Mouse (Mus musculus): ENCODE measurements around the gene Map3k4. TPM values are rescaled to one million over a fixed set of nuclear protein-coding genes. Genes with fewer than 3 reads are reported as not detected.
"Not testable (repeated sequence)": the region's sequence is repeated elsewhere in the genome, so short reads cannot be mapped to it uniquely, and the experiment has no call there.

The Map3k4 gene
- polyA plus RNA-seq, 1 experiment from 2014 or later: 52.4 TPM

GRCm38 (mm10) chr17:12290735-12291134 lies 27.9 kb downstream of the Map3k4 start:
- no peak; the same call in 1 of the 2 replicates for ATAC-seq (ENCODE audit: insufficient number of reproducible peaks, insufficient read depth, low FRiP score, low read depth)
- no peak overlapping the region for H3K4me3 ChIP-seq (ENCODE audit: low read depth, low read length)
- no peaks in the 10 kb centered on the region for H3K36me3 ChIP-seq (ENCODE audit: control insufficient read depth, insufficient read depth, low read length)
- no peaks in the 10 kb centered on the region for H3K27me3 ChIP-seq (ENCODE audit: control insufficient read depth, insufficient read depth, low read length)
- no peaks in the 10 kb centered on the region for H3K9me3 ChIP-seq (ENCODE audit: control insufficient read depth, low read depth, low read length)
- H3K27ac ChIP-seq (ENCODE audit: low read length): no peak overlapping the region
- no peak overlapping the region for H3K4me2 ChIP-seq (replicated peaks; ENCODE audit: low read depth, low read length)
- H3K9ac ChIP-seq (replicated peaks; ENCODE audit: low read depth, low read length): no peak overlapping the region
- peaks cover 7% of the 10 kb centered on the region for H3K4me1 ChIP-seq (ENCODE audit: control insufficient read depth, insufficient read depth, low read length)
- WGBS: 34% methylated on average over 10 of the region's 10 CpGs

- ATAC-seq (ENCODE audit: insufficient number of reproducible peaks, insufficient read depth, low FRiP score, low read depth); H3K27me3 ChIP-seq (ENCODE audit: control insufficient read depth, insufficient read depth, low read length): not testable (repeated sequence)
- 70% methylated on average over 1 of the region's 1 CpGs for WGBS
These were observed 28.8 kb downstream of the Map3k4 start for GRCm38 (mm10) chr17:12289836-12290235.

GRCm38 (mm10) chr17:12288871-12289270 lies 29.7 kb downstream of the Map3k4 start:
- Histone ChIP-seq H3K4me3 (ENCODE audit: low read depth, low read length) (no peak overlapping the region), H3K36me3 (ENCODE audit: control insufficient read depth, insufficient read depth, low read length) (no peaks in the 10 kb centered on the region), H3K9ac (replicated peaks; ENCODE audit: low read depth, low read length) (no peak overlapping the region), H3K27me3 (ENCODE audit: control insufficient read depth, insufficient read depth, low read length) (no peaks in the 10 kb centered on the region), H3K4me1 (ENCODE audit: control insufficient read depth, insufficient read depth, low read length) (no peaks in the 10 kb centered on the region), H3K9me3 (ENCODE audit: control insufficient read depth, low read depth, low read length) (no peaks in the 10 kb centered on the region), H3K4me2 (replicated peaks; ENCODE audit: low read depth, low read length) (no peak overlapping the region), H3K27ac (ENCODE audit: low read length) (no peak overlapping the region)
- ATAC-seq (ENCODE audit: insufficient number of reproducible peaks, insufficient read depth, low FRiP score, low read depth): no peak
- 78% methylated on average over 4 of the region's 4 CpGs for WGBS

More at GRCm38 (mm10) chr17:12289836-12290235, 28.8 kb downstream of the Map3k4 start:
- not testable (repeated sequence) for H3K4me3 ChIP-seq (ENCODE audit: low read depth, low read length); H3K4me1 ChIP-seq (ENCODE audit: control insufficient read depth, insufficient read depth, low read length); H3K27ac ChIP-seq (ENCODE audit: low read length); H3K9me3 ChIP-seq (ENCODE audit: control insufficient read depth, low read depth, low read length); H3K9ac ChIP-seq (replicated peaks; ENCODE audit: low read depth, low read length); H3K36me3 ChIP-seq (ENCODE audit: control insufficient read depth, insufficient read depth, low read length); H3K4me2 ChIP-seq (replicated peaks; ENCODE audit: low read depth, low read length)

- WGBS: 91% methylated on average over 10 of the region's 10 CpGs
- Histone ChIP-seq H3K9me3 (ENCODE audit: control insufficient read depth, low read depth, low read length) (peaks cover 6% of the 10 kb centered on the region; the same call in 1 of the 2 replicates), H3K4me3 (ENCODE audit: low read depth, low read length) (no peak overlapping the region), H3K27me3 (ENCODE audit: control insufficient read depth, insufficient read depth, low read length) (no peaks in the 10 kb centered on the region), H3K4me2 (replicated peaks; ENCODE audit: low read depth, low read length) (no peak overlapping the region), H3K9ac (replicated peaks; ENCODE audit: low read depth, low read length) (no peak overlapping the region), H3K27ac (ENCODE audit: low read length) (no peak overlapping the region), H3K36me3 (ENCODE audit: control insufficient read depth, insufficient read depth, low read length) (peaks cover 19% of the 10 kb centered on the region; the same call in 1 of the 2 replicates), H3K4me1 (ENCODE audit: control insufficient read depth, insufficient read depth, low read length) (peaks cover 3% of the 10 kb centered on the region; the same call in 1 of the 2 replicates)
- no peak for ATAC-seq (ENCODE audit: insufficient number of reproducible peaks, insufficient read depth, low FRiP score, low read depth)
These were observed 38.8 kb downstream of the Map3k4 start for GRCm38 (mm10) chr17:12279810-12280209.

GRCm38 (mm10) chr17:12278073-12278472 lies 40.5 kb downstream of the Map3k4 start:
- no peak overlapping the region for H3K4me2 ChIP-seq (replicated peaks; ENCODE audit: low read depth, low read length)
- H3K4me1 ChIP-seq (ENCODE audit: control insufficient read depth, insufficient read depth, low read length): peaks cover 3% of the 10 kb centered on the region; the same call in 1 of the 2 replicates
- H3K4me3 ChIP-seq (ENCODE audit: low read depth, low read length): no peak overlapping the region
- peaks cover 1% of the 10 kb centered on the region; the same call in 1 of the 2 replicates for H3K9me3 ChIP-seq (ENCODE audit: control insufficient read depth, low read depth, low read length)
- no peaks in the 10 kb centered on the region for H3K27me3 ChIP-seq (ENCODE audit: control insufficient read depth, insufficient read depth, low read length)
- no peak for ATAC-seq (ENCODE audit: insufficient number of reproducible peaks, insufficient read depth, low FRiP score, low read depth)
- H3K9ac ChIP-seq (replicated peaks; ENCODE audit: low read depth, low read length): no peak overlapping the region
- peaks cover 19% of the 10 kb centered on the region; the same call in 1 of the 2 replicates for H3K36me3 ChIP-seq (ENCODE audit: control insufficient read depth, insufficient read depth, low read length)
- 79% methylated on average over 5 of the region's 5 CpGs for WGBS
- no peak overlapping the region for H3K27ac ChIP-seq (ENCODE audit: low read length)

GRCm38 (mm10) chr17:12277297-12277696 lies 41.3 kb downstream of the Map3k4 start:
- no peak for ATAC-seq (ENCODE audit: insufficient number of reproducible peaks, insufficient read depth, low FRiP score, low read depth)

GRCm38 (mm10) chr17:12276496-12277200 lies 41.9 kb downstream of the Map3k4 start:
- H3K27me3 ChIP-seq (ENCODE audit: control insufficient read depth, insufficient read depth, low read length): no peaks in the 10 kb centered on the region
- no peak overlapping the region for H3K4me3 ChIP-seq (ENCODE audit: low read depth, low read length)
- peaks cover 3% of the 10 kb centered on the region; the same call in 1 of the 2 replicates for H3K4me1 ChIP-seq (ENCODE audit: control insufficient read depth, insufficient read depth, low read length)
- no peaks in the 10 kb centered on the region for H3K9me3 ChIP-seq (ENCODE audit: control insufficient read depth, low read depth, low read length)
- H3K4me2 ChIP-seq (replicated peaks; ENCODE audit: low read depth, low read length): no peak overlapping the region
- peaks cover 22% of the 10 kb centered on the region for H3K36me3 ChIP-seq (ENCODE audit: control insufficient read depth, insufficient read depth, low read length)
- H3K27ac ChIP-seq (ENCODE audit: low read length): no peak overlapping the region
- WGBS: 86% methylated on average over 11 of the region's 11 CpGs
- no peak overlapping the region for H3K9ac ChIP-seq (replicated peaks; ENCODE audit: low read depth, low read length)
- ATAC-seq (ENCODE audit: insufficient number of reproducible peaks, insufficient read depth, low FRiP score, low read depth): no peak

More at GRCm38 (mm10) chr17:12277297-12277696, 41.3 kb downstream of the Map3k4 start:
- H3K9me3 ChIP-seq (ENCODE audit: control insufficient read depth, low read depth, low read length): no peaks in the 10 kb centered on the region
- no peak overlapping the region for H3K27ac ChIP-seq (ENCODE audit: low read length)
- no peak overlapping the region for H3K4me3 ChIP-seq (ENCODE audit: low read depth, low read length)
- no peak overlapping the region for H3K9ac ChIP-seq (replicated peaks; ENCODE audit: low read depth, low read length)
- no peak overlapping the region for H3K4me2 ChIP-seq (replicated peaks; ENCODE audit: low read depth, low read length)
- H3K27me3 ChIP-seq (ENCODE audit: control insufficient read depth, insufficient read depth, low read length): no peaks in the 10 kb centered on the region
- peaks cover 3% of the 10 kb centered on the region; the same call in 1 of the 2 replicates for H3K4me1 ChIP-seq (ENCODE audit: control insufficient read depth, insufficient read depth, low read length)
- peaks cover 19% of the 10 kb centered on the region; the same call in 1 of the 2 replicates for H3K36me3 ChIP-seq (ENCODE audit: control insufficient read depth, insufficient read depth, low read length)
- 92% methylated on average over 4 of the region's 4 CpGs for WGBS

GRCm38 (mm10) chr17:12275756-12276155 lies 42.8 kb downstream of the Map3k4 start:
- no peak for ATAC-seq (ENCODE audit: insufficient number of reproducible peaks, insufficient read depth, low FRiP score, low read depth)
- 83% methylated on average over 9 of the region's 9 CpGs for WGBS
- Histone ChIP-seq H3K27ac (ENCODE audit: low read length) (no peak overlapping the region), H3K9ac (replicated peaks; ENCODE audit: low read depth, low read length) (no peak overlapping the region), H3K9me3 (ENCODE audit: control insufficient read depth, low read depth, low read length) (no peaks in the 10 kb centered on the region), H3K4me1 (ENCODE audit: control insufficient read depth, insufficient read depth, low read length) (peaks cover 3% of the 10 kb centered on the region; the same call in 1 of the 2 replicates), H3K4me2 (replicated peaks; ENCODE audit: low read depth, low read length) (no peak overlapping the region), H3K4me3 (ENCODE audit: low read depth, low read length) (no peak overlapping the region), H3K36me3 (ENCODE audit: control insufficient read depth, insufficient read depth, low read length) (peaks cover 31% of the 10 kb centered on the region), H3K27me3 (ENCODE audit: control insufficient read depth, insufficient read depth, low read length) (no peaks in the 10 kb centered on the region)
